Mouse (Mus musculus) granulocyte monocyte progenitor cell, adult 5-6 weeks (primary cell): ENCODE data around the gene Rfx8. TPM values are rescaled to one million over a fixed set of nuclear protein-coding genes. Genes with fewer than 3 reads are reported as not detected.
A peak's percentile ranks its signal among the peaks of the same experiment; 100 is the strongest.

Source experiments
- ATAC-seq: replicated peaks from 2 replicates; pipeline ENCODE4 v1.8.0; 2016; ENCODE audit warnings: mild to moderate bottlenecking, moderate TSS enrichment, inconsistent platforms; ENCODE audit not compliant: poor library complexity, severe bottlenecking
- total RNA-seq, 2 experiments: library from RNA; stranded (forward) in 1 of 2; stranded (reverse) in 1 of 2; fragments of 200-712, 200-1000 nt in 1 of 2; fragments of >200 nt in 1 of 2; fragmentation: Nextera tagmentation in 1 of 2; gene quantifications; 2 replicates each; pipeline ENCODE4 v1.2.3; 2014 to 2017

Rfx8 gene
- total RNA-seq, 2 experiments from 2014 or later, result not detected

DNA sequence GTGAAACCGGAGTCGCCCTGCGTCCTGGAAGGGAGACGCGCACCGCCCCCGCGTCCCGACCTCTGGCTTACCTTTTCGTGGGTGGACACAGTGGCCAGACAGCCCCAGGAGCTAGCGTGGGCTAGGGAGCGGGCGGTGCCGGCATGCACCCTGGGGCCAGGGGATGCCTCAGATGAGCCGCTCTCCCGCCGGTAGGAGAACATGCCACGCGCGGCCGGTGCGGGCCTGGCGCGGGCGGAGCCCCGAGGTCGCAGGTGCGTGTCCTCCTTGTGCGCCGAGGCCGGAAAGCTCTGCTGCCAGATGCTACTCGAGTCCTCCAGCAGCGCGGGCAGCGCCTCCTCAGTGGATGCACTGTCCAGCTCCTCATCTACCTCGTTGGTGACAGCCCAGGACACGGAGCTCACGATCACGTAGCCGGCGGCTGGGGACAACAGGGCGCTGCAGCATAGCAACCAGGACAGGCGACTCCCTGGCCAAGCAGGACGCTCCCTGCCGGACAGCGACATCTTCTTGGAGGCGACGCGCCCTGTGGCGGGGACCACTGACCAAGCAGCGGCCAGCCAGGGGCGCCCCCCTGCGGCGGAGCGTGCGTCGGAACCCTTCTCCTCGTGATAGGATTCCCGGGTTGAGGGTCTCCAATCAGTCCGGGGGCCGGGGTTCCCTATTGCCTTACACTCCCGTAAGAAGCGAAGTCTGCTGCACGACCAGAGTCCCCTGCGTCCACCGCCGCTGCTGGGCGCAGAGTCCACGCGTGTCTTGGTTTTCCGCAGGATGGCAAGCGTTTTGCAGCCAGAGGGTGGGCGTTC lies 70.2 kb downstream of the Rfx8 start:
- peak; percentile 91 for ATAC-seq

DNA sequence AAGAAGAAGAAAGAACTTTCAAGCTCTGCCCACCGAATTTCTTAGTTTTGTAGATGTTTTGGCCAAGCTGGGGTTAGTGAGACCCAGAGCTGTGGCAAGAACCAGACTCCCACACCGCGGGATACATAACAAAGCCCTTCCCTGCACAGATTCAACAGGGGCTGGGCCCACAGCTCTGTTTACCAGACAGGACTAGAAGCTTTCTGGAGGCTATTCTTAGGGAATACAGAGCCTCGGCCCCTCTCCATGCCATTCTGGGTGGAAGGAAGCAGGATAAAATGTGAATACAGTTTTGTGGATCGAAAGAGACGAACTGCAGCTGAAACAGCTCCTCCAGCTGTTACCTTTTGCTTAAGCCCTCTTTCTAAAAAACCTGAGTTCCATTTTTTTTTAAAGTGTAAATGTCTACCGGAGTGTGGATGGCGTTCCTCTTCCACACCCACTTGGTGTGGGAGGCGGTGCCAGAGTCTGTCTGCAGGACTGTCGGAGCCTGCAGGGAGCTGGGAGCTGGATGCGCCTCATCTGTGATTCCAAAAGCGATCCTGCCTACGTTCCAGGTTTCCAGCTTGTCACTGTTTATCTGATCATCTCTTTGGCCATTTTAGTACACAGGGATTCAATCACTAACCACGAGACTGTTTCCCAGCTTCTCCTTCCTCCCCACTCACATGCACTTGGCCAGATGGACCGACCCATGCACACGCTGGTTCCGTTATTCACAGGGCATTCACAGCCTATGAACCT lies 70.9 kb downstream of the Rfx8 start:
- ATAC-seq, result peak; percentile 28; the same call in 1 of the 2 replicates

DNA sequence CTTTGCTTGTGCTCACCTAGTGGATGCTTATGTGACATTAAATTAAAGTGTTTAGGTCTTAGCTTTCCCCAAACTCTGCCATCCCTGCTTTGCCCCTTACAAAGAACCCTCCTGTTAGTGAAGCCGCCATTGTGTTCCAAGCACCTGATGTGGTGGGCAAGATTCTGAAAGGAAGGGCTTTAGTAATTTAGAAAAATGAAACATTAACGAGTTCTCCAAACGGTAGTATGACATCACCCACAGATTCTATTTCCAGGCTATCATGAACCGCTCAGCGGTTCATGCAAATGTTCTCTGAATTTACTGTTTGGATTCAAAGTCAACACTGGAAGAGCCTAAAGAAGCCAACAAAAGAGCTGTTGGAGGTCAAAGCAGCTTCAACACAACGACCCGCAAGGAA lies 72.2 kb downstream of the Rfx8 start:
- ATAC-seq, result no peak

DNA sequence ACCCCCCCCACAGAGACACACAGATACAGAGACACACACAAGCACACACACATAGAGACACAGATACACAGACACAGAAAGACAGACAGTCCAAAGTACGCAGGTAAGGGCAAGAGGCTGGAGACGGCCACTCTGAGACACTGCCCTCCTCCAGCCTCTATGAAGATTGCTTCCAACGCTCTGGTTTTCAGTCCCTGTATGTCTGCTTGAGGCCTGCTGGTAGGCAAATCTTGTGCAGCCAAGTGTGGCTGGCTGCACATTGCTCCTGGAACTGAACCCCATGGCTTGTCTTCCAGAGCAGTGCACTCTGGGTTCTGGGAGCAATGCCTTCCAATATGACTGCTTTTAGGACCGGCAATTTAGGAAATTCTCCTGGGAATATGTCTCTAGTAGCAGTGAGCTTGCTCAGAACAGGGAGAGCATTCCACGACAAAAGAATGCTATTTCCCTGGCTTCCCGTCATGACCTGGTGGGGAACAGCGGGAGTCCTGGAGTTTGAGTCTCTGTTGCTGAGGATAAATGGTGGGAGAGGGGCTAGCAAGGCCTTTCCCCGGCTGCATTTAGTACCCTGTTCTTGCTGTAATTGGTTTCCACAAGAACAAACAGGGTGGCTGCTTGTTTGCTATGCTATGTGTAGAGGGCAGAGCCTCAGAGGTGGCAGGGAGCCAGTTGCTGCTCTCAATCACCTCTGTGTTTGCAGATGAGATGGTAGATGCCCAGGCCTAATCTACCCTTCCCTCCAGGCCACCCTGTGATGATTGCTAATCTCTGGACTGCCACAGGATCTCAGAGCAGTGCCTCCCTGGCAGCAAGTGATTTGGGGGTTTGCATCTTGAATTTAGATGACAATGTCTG lies 74.7 kb downstream of the Rfx8 start:
- no peak for ATAC-seq

DNA sequence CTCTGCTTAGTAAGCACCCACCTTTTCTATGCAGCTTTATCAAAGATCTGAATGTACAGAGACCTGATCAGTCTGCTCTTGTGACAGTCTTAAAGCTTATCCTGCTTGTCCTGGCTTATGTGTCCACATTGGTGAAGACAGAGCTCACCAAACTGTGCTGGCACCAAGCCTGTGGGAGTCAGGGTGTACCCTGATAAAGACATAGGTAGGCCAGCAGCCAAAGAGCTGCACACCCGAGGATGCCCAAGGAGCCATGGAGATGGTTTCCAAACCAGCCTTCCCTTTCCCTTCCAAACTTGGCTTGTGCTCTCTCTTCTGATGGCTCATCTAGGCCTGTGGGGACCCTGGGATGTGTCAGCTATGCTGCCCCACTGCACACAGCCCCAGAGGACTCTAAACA lies 76.5 kb downstream of the Rfx8 start:
- ATAC-seq, result no peak

DNA sequence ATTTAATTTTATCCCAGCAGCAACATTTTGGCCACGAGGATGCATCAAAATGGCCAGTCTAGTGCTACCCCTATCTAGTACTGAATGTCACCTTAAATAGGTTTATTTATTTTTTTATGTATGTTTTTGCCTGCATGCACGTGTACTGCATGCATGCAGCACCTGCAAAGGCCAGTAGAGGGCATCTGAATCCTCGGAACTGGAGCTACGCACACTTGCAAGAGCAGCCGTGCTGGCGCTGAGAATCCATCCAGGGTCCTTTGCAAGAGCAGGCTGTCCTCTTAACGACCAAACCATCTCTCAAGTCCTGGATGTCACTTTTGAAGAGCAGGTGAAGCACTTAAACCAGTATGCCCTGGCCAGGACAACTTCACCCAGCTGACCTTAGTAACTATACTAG lies 79.1 kb downstream of the Rfx8 start:
- no peak for ATAC-seq

DNA sequence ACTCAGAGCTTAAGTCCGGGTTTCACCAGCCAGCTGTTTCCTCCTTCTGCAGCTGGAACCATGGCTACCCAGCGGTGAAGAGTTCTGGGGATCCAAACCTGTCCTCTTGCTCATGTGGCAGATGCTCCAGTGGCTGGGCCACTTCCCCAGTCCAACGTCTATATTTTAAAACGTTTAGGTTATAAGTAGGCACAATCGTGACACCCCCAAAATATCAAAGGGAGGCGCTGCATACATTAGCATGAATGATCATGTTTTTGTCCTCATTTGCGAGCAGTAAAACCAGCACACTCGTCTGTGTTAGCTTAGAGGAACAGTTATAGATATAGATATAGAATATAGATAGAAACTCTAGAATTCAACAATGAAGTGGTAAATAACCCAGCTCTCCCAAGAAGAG lies 83.7 kb downstream of the Rfx8 start:
- ATAC-seq, result peak; percentile 34; the same call in 1 of the 2 replicates

DNA sequence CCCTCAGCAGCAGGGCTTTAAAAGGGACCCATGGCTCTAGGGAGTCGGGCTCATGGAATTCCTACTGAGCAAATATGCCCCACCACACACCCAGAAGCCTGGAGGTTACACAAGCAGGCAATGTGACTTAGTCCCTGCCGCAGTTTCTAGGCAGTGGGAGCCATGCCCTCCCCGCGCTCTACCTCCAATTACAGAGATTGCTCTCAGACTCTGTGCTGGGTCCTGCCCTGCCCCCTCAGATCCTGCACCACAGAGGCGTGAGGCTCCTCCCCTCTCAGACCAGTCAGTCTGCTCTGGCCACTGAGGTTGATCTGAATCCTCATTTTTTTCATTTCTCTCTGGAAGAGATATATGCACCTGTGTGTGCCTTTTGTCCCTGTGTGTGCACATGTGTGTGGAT lies 84.1 kb downstream of the Rfx8 start:
- ATAC-seq, result peak; percentile 78

DNA sequence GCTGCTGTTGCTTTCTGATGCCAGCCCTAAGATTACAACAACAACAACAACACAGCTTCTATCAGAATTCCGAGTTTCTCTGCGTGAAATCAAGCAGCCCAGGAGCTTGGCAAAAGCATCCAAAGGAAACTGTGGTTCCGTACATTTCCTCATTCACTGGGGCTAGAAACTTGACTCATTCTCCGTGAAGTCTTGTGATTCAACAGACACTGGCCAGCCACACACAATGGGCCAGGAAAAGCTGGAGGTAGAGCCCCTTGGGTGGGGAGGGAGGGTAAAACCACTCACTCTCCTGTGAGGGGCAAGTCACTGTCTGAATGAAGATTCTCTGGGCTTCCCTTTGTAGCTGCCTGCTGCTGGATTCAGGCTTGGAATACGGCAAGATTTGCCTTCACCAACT lies 84.6 kb downstream of the Rfx8 start:
- peak; percentile 74 for ATAC-seq

DNA sequence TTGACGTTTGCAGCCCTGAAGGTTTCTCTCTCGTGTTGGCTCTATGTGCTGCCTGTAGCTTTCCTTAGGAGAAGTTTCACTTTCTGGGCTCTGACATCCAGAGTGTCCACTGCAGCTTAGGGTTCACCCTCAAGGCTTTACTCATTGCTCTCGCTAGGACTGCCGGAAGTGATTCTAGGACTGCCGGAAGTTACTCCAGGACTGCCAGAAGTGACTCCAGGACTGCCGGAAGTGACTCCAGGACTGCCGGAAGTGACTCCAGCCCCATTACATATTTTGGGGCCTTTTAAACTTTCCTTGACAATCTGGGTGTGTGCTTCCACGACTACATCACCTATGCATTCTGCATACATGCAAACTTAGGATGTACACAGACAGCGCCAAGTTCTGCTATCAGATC lies 92.2 kb downstream of the Rfx8 start:
- no peak for ATAC-seq

DNA sequence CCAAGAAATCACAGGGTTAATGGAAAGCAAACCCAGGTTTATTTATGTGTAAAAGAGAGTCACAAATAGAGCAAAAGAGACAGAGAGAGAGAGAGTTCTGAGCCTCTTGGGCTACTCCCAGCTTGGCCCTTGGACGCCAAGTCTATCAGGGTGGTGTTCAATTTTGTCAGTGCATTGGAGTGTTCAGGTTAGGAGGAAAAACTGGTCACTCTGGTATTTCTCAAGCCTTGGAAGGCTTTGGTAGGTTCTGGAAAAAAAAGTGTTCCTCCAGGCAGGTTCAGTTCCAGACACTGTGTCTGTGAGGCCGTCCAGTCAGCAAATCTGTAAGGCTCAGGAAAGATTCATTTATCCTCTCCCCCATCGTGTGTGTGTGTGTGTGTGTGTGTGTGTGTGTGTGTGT lies 95.3 kb downstream of the Rfx8 start:
- no peak for ATAC-seq

DNA sequence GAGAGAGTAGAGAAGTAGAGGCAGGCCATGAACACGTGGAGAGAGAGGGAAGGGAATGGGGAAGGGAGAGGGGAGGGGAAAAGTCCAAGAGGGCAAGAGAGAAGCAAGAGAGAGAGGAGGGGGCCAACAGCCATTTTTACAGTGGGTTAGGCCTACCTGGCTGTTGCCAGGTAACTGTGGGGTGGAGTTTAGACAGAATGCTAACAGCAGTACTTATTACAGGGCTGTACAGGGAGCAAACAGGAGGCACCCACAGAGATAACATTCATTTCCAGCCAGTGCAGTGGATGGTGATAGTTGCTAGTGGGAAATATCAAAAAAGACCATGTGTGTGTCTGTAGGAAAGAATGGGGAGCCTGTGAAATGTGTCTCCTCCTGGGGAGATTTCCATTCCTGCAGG lies 97.1 kb downstream of the Rfx8 start:
- no peak for ATAC-seq

DNA sequence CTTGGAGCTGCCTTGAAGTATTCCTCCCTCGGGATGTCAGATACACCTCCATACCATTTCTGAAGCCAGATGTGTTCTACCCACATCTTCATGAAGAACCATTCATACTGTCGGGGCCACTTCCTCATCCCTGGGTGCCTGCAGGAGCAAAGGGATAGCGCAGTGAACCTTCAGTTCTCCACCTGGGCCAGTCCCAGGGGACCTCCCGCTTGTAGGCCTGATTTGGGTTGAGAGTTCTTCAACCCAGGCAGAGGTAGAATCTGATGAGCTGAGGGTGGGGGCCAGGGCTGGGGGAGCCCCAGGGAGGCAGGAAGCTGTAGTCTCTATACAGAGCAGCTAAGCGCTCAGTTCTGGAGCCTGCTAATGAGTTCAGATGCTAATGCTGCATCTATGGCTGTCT lies 97.7 kb downstream of the Rfx8 start:
- no peak for ATAC-seq

DNA sequence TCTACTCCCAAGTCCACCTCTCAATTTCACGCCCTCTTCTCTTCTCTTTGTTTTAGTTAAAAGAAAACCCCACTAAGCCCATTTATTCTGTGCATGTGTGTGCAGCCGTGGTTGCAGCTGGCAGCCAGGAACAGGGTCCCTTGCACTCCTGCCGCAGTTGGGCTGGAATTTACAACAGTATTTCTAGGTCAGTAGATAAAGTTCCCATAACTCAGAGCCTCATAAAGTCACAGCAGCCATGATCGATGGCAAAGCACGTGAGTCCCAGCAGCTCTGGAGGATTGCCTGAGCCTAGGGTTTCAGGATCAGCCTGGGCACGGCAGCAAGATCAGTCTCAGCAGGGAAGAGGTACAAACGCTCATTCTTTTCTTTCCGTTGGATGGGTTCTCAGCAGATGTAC lies 102.3 kb downstream of the Rfx8 start:
- ATAC-seq, result no peak

DNA sequence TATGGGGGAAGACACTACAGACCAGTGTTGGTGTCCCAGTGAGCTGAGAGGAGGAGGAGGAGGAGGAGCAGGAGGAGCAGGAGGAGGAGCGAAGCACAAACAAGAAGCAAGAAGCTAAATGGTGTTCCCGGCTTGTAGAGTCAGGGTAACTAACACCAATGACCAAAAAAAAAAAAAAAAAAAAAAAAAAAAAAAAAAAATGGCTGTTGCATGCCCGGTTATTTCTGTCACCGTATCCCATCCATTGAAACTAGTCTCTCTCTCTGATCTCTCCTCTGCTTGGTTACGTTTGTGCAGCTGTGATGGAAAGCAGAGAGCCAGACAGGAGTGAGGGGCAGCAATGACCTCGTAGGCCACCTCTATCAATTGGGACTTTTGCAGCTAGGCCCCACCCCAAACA lies 105.3 kb downstream of the Rfx8 start:
- no peak for ATAC-seq

Other genes starting within 250 kb of the Rfx8 start
- gene Tbc1d8, start 242.2 kb downstream of the Rfx8 start, total RNA-seq (2014; fragmentation: Nextera tagmentation), result 14.2 and 44.5 TPM in 2 replicates
- 9.7 and 13.8 TPM in 2 replicates for gene Tbc1d8, start 242.2 kb downstream of the Rfx8 start, total RNA-seq (2017)
- 16.3 and 28.7 TPM in 2 replicates for gene Cnot11, start 186.0 kb downstream of the Rfx8 start, total RNA-seq (2014; fragmentation: Nextera tagmentation)
- gene Cnot11, start 186.0 kb downstream of the Rfx8 start, total RNA-seq (2017), result 25.9 and 28.3 TPM in 2 replicates
- gene Rnf149, start 143.6 kb downstream of the Rfx8 start, total RNA-seq (2014; fragmentation: Nextera tagmentation), result 34.0 and 37.2 TPM in 2 replicates
- gene Rnf149, start 143.6 kb downstream of the Rfx8 start, total RNA-seq (2017), result 34.6 and 34.8 TPM in 2 replicates
- not detected in 2 replicates for gene Creg2, start 69.5 kb downstream of the Rfx8 start, total RNA-seq (2014; fragmentation: Nextera tagmentation)
- not detected in 2 replicates for gene Creg2, start 69.5 kb downstream of the Rfx8 start, total RNA-seq (2017)
- gene Gm3646, start 84.3 kb upstream of the Rfx8 start, total RNA-seq (2014; fragmentation: Nextera tagmentation), result not detected in 2 replicates
- not detected in 2 replicates for gene Gm3646, start 84.3 kb upstream of the Rfx8 start, total RNA-seq (2017)
- 24.6 and 38.5 TPM in 2 replicates for gene Map4k4, start 179.9 kb upstream of the Rfx8 start, total RNA-seq (2014; fragmentation: Nextera tagmentation)
- gene Map4k4, start 179.9 kb upstream of the Rfx8 start, total RNA-seq (2017), result 58.2 and 64.7 TPM in 2 replicates